Mouse (Mus musculus) ES-Bruce4 (cell line): ENCODE results near the gene Ajuba.

Experiments used
- CTCF ChIP-seq: IDR thresholded peaks from one replicate; pipeline ENCODE4 v1.8.1; 2011; ENCODE audit warnings: low read depth, low read length
- EP300 ChIP-seq: IDR thresholded peaks from 2 replicates; pipeline ENCODE4 v1.6.1; 2011; ENCODE audit warnings: low read depth, low read length; ENCODE audit not compliant: insufficient read depth
- POLR2A ChIP-seq: IDR thresholded peaks from one replicate; pipeline ENCODE4 v1.8.1; 2011; ENCODE audit warnings: low read length; ENCODE audit not compliant: insufficient read depth

GRCm38 (mm10) chr14:54594055-54594454 is 16.7 kb upstream of the Ajuba start:
- TF ChIP-seq CTCF (peak; percentile 61), POLR2A (no peak), EP300 (no peak)
